In the genomic region with DNA sequence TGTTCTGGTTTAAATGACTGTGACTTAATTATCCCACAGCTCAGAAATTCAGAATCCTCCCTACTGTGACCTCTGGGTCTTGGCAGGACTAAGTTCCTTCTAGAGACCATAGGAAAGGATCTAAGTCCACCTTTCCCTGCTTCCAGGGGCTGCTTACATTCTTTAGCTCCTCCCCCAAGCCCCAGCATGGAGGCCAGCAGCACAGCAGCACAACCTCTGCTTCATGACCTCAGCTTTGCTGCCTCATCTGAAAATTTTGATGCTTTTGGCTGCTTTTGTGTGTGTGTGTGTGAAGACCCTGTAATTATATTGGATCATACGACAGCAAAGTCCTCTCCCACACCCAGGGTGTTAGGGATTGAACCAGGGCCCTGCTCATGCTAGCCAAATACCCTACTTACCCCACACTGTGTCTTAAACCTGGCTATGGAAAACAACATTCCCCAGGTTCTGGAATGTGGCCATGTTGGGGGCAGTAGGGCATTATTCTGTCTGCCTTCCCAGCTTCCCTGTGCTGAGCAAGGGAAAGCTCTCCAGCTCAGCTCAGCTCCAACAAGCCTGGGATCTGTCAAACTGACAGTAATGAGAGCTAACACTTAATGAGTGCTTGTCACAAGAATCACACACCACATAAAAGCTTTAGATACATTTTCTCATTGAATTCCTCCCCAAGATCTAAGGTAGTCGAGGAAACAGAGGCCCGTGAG, we compare ENCODE assay signal across 8 mouse cellular contexts.
DNase-seq lines count a peak whose midpoint lies in the region; ATAC-seq and TF ChIP-seq lines count a peak whose summit lies in the region.

No protein-coding gene starts in this region.

- no peaks in the 10 kb centered on the region for H3K36me3 ChIP-seq in intestine, embryonic 14.5 days (ENCODE audit: control insufficient read depth, insufficient read depth, low read length)
- H3K36me3 ChIP-seq in intestine, postnatal 0 days (ENCODE audit: control insufficient read depth, insufficient read depth): no peaks in the 10 kb centered on the region
- H3K36me3 ChIP-seq in forebrain, embryonic 10.5 days (replicated peaks): no peaks in the 10 kb centered on the region
- H3K36me3 ChIP-seq in hindbrain, embryonic 12.5 days: no peaks in the 10 kb centered on the region
- no peaks in the 10 kb centered on the region for H3K36me3 ChIP-seq in limb, embryonic 14.5 days (ENCODE audit: control insufficient read depth, insufficient read depth, low read length)

- TF ChIP-seq CTCF in intestine, postnatal 0 days (IDR thresholded peaks at IDR 0.05; ENCODE audit: low read depth): no peak

- peak; percentile 75 for ATAC-seq in intestine, embryonic 14.5 days (replicated peaks; ENCODE audit: low FRiP score, low TSS enrichment, low read depth)
- ATAC-seq in intestine, postnatal 0 days: no peak
- ATAC-seq in hindbrain, embryonic 12.5 days (ENCODE audit: low FRiP score): no peak
- peak; percentile 42; the same call in 1 of the 2 replicates for ATAC-seq in limb, embryonic 14.5 days (ENCODE audit: low FRiP score, low read depth)

- no peaks in the 10 kb centered on the region for H3K9me3 ChIP-seq in intestine, embryonic 14.5 days (ENCODE audit: control insufficient read depth, low read length)
- no peaks in the 10 kb centered on the region for H3K9me3 ChIP-seq in intestine, postnatal 0 days (ENCODE audit: control insufficient read depth)
- H3K9me3 ChIP-seq in forebrain, embryonic 10.5 days: no peaks in the 10 kb centered on the region
- no peaks in the 10 kb centered on the region for H3K9me3 ChIP-seq in hindbrain, embryonic 12.5 days (replicated peaks)
- no peaks in the 10 kb centered on the region for H3K9me3 ChIP-seq in limb, embryonic 14.5 days (ENCODE audit: control insufficient read depth, low read length)

- no peak for TF ChIP-seq POLR2A in limb, embryonic 14.5 days (IDR thresholded peaks at IDR 0.05; ENCODE audit: borderline replicate concordance, extremely low read depth, insufficient read depth, insufficient read length)

- WGBS in intestine, embryonic 14.5 days: 15% methylated on average over 3 of the region's 3 CpGs
- 45% methylated on average over 3 of the region's 3 CpGs for WGBS in intestine, postnatal 0 days
- 52% methylated on average over 3 of the region's 3 CpGs for WGBS in forebrain, embryonic 10.5 days
- 39% methylated on average over 3 of the region's 3 CpGs for WGBS in hindbrain, embryonic 12.5 days
- 29% methylated on average over 3 of the region's 3 CpGs for WGBS in limb, embryonic 14.5 days

- no peak overlapping the region for H3K4me3 ChIP-seq in intestine, embryonic 14.5 days (ENCODE audit: low read depth, low read length)
- no peak overlapping the region for H3K4me3 ChIP-seq in intestine, postnatal 0 days (ENCODE audit: low read depth, low read length)
- no peak overlapping the region for H3K4me3 ChIP-seq in forebrain, embryonic 10.5 days
- no peak overlapping the region for H3K4me3 ChIP-seq in hindbrain, embryonic 12.5 days
- no peak overlapping the region for H3K4me3 ChIP-seq in limb, embryonic 14.5 days (replicated peaks; ENCODE audit: low read length)

- H3K4me2 ChIP-seq in intestine, embryonic 14.5 days (ENCODE audit: low read length): no peak overlapping the region
- no peak overlapping the region for H3K4me2 ChIP-seq in intestine, postnatal 0 days (replicated peaks; ENCODE audit: low read depth)
- no peak overlapping the region for H3K4me2 ChIP-seq in hindbrain, embryonic 12.5 days (replicated peaks)
- H3K4me2 ChIP-seq in limb, embryonic 14.5 days (replicated peaks; ENCODE audit: low read depth, low read length, severe bottlenecking): no peak overlapping the region

- H3K27ac ChIP-seq in intestine, embryonic 14.5 days (ENCODE audit: low read depth): no peak overlapping the region
- H3K27ac ChIP-seq in intestine, postnatal 0 days (ENCODE audit: low read depth, low read length): no peak overlapping the region
- 0 out of 2 replicates have a peak overlapping the region, but pooled peaks have one; percentile 20 for H3K27ac ChIP-seq in forebrain, embryonic 10.5 days
- peak overlapping the region; percentile 44; the same call in 1 of the 2 replicates for H3K27ac ChIP-seq in hindbrain, embryonic 12.5 days
- H3K27ac ChIP-seq in limb, embryonic 14.5 days (replicated peaks; ENCODE audit: low read depth, low read length): no peak overlapping the region

- peaks cover 18% of the 10 kb centered on the region for H3K4me1 ChIP-seq in intestine, embryonic 14.5 days (replicated peaks; ENCODE audit: control insufficient read depth, insufficient read depth, low read length)
- H3K4me1 ChIP-seq in intestine, postnatal 0 days (replicated peaks; ENCODE audit: control insufficient read depth, insufficient read depth, low read length): no peaks in the 10 kb centered on the region
- peaks cover 17% of the 10 kb centered on the region for H3K4me1 ChIP-seq in forebrain, embryonic 10.5 days
- H3K4me1 ChIP-seq in hindbrain, embryonic 12.5 days: peaks cover 12% of the 10 kb centered on the region; the same call in 1 of the 2 replicates
- peaks cover 12% of the 10 kb centered on the region for H3K4me1 ChIP-seq in limb, embryonic 14.5 days (ENCODE audit: control insufficient read depth, insufficient read depth, low read length)

- H3K9ac ChIP-seq in intestine, embryonic 14.5 days (ENCODE audit: low read length): no peak overlapping the region
- no peak overlapping the region for H3K9ac ChIP-seq in intestine, postnatal 0 days (ENCODE audit: low read depth, low read length)
- H3K9ac ChIP-seq in hindbrain, embryonic 12.5 days: no peak overlapping the region
- H3K9ac ChIP-seq in limb, embryonic 14.5 days (ENCODE audit: low read depth, low read length, severe bottlenecking): no peak overlapping the region

- no peaks in the 10 kb centered on the region for H3K27me3 ChIP-seq in intestine, embryonic 14.5 days (replicated peaks; ENCODE audit: control insufficient read depth, insufficient read depth, low read length)
- H3K27me3 ChIP-seq in intestine, postnatal 0 days (replicated peaks; ENCODE audit: control insufficient read depth, insufficient read depth, low read length): no peaks in the 10 kb centered on the region
- no peaks in the 10 kb centered on the region for H3K27me3 ChIP-seq in forebrain, embryonic 10.5 days (ENCODE audit: poor library complexity, severe bottlenecking)
- no peaks in the 10 kb centered on the region for H3K27me3 ChIP-seq in hindbrain, embryonic 12.5 days
- no peaks in the 10 kb centered on the region for H3K27me3 ChIP-seq in limb, embryonic 14.5 days (ENCODE audit: control insufficient read depth, insufficient read depth, low read length)

- DNase-seq in intestine, embryonic 14.5 days (ENCODE audit: low spot score): peak; percentile 58
- DNase-seq in forebrain, embryonic 10.5 days (ENCODE audit: extremely low spot score, low spot score): no peak
- DNase-seq in limb, embryonic 14.5 days (ENCODE audit: low spot score): peak; percentile 15
- no peak for DNase-seq in B cell, adult 2 months
- DNase-seq in natural killer cell, adult 2 months (ENCODE audit: low spot score in 2 of 2): no peak
- DNase-seq in T-cell, adult 2 months (ENCODE audit: low spot score): no peak

Comparison
In these comparisons a context has a peak if more than half of its experiments do, and no peak if none do; other contexts are left out.
1. ATAC-seq: peak in intestine, embryonic 14.5 days (single experiment) and limb, embryonic 14.5 days (single experiment); none in intestine, postnatal 0 days (single experiment) and hindbrain, embryonic 12.5 days (single experiment).
2. DNase-seq: peak in intestine, embryonic 14.5 days (single experiment) and limb, embryonic 14.5 days (single experiment); none in forebrain, embryonic 10.5 days (single experiment), B cell, adult 2 months (0 of 2), natural killer cell, adult 2 months (0 of 2) and T-cell, adult 2 months (single experiment).
3. H3K27ac ChIP-seq: peak in forebrain, embryonic 10.5 days (single experiment) and hindbrain, embryonic 12.5 days (single experiment); none in intestine, embryonic 14.5 days (single experiment), intestine, postnatal 0 days (single experiment) and limb, embryonic 14.5 days (single experiment).